Mouse (Mus musculus) common myeloid progenitor, adult 5-6 weeks (primary cell): ENCODE data around the gene Rin3. TPM values are rescaled to one million over a fixed set of nuclear protein-coding genes. Genes with fewer than 3 reads are reported as not detected.

ENCODE experiments used
- ATAC-seq: replicated peaks from 2 replicates; pipeline ENCODE4 v1.8.0; 2016; ENCODE audit warnings: low read depth, mild to moderate bottlenecking, moderate TSS enrichment, inconsistent platforms; ENCODE audit not compliant: poor library complexity, severe bottlenecking
- total RNA-seq: library from RNA; stranded (forward); fragments of 200-1000, 187-1606 nt; gene quantifications from 2 replicates; pipeline ENCODE4 v1.2.3, GENCODE M21; 2017

The Rin3 gene
- total RNA-seq, 1 experiment from 2014 or later, result 86.3 TPM

- no peak for ATAC-seq
These were observed 41.5 kb downstream of the Rin3 start for GRCm38 (mm10) chr12:102324156-102324885.

DNA sequence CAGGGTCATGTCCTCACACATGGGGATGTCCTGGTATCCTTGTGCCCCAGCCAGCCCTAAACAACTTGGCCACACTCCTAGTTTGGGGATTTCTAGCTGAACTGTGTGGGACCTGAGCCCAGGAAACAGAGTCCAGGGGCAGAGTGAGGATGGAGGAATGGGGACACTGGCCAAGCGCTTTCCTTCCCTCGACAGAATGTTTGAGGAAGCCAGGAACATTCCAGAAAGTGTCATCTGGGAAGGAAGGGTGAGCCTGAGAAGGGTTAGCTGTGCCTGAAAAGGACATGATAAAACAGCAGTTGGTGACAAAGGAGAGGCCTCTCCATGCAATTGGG, 42.0 kb downstream of the Rin3 start:
- no peak for ATAC-seq

DNA sequence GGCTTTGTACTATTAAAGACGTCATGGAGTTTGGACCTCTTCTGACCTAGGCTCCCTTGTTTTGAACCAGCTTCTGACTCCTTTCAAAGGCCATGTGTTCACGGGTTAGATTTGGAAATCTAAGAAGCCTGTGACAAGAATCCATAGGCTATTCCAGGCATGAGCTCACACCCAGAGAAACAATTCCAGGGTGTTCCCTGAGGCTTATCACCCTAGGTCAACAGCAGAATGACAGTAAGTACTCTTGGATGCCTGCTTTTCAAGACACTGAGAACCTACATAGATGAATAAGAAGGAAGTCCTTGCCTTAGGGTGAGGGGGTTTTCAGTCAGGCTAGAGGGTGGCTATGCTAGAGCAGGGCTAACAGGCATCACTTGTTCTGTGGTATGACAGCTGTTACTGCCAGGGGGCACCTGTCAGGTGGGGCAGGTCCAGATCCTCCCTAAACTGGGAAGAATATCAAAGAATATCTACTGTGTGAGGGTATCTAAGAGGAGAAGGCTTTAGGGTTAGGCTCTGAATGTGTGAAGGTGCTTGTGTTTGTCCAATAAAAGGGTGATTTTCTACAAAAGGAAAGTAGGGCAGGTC, 44.0 kb downstream of the Rin3 start:
- no peak for ATAC-seq

GRCm38 (mm10) chr12:102327525-102327924, 44.7 kb downstream of the Rin3 start:
- 0 out of 2 replicates have a peak, but pooled peaks have one; percentile 33 for ATAC-seq

GRCm38 (mm10) chr12:102328090-102328489, 45.2 kb downstream of the Rin3 start:
- ATAC-seq, result no peak

GRCm38 (mm10) chr12:102330188-102330587, 47.3 kb downstream of the Rin3 start:
- ATAC-seq, result peak; percentile 61

- no peak for ATAC-seq
These were observed 47.9 kb downstream of the Rin3 start for GRCm38 (mm10) chr12:102330731-102331130.

GRCm38 (mm10) chr12:102333101-102333500, 50.3 kb downstream of the Rin3 start:
- ATAC-seq, result peak; percentile 49

GRCm38 (mm10) chr12:102339085-102339484, 56.2 kb downstream of the Rin3 start:
- ATAC-seq, result peak; percentile 72

- peak; percentile 30; the same call in 1 of the 2 replicates for ATAC-seq
These were observed 57.6 kb downstream of the Rin3 start for GRCm38 (mm10) chr12:102340471-102340870.

DNA sequence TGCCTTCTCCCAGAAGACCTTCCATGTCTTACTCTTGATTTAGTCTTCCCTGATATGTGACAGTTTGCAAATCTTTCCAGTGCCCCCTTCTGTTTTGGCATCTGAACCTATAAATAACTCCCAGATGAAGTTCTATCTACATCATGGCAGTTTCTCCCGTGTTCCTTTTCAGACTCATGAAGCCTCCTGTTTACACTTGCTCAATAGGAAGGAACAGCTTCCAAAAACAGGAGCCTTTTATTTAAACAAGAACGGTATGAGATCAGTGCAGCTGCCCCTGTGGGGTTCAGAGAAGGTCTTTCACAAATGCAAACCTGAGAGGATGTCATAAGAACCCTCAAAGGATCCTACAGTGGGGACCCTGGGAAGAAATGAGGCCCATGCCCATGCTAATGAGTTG, 59.3 kb downstream of the Rin3 start:
- ATAC-seq, result no peak

GRCm38 (mm10) chr12:102342602-102343001, 59.8 kb downstream of the Rin3 start:
- ATAC-seq, result no peak

GRCm38 (mm10) chr12:102345031-102345815, 62.4 kb downstream of the Rin3 start:
- ATAC-seq, result no peak

DNA sequence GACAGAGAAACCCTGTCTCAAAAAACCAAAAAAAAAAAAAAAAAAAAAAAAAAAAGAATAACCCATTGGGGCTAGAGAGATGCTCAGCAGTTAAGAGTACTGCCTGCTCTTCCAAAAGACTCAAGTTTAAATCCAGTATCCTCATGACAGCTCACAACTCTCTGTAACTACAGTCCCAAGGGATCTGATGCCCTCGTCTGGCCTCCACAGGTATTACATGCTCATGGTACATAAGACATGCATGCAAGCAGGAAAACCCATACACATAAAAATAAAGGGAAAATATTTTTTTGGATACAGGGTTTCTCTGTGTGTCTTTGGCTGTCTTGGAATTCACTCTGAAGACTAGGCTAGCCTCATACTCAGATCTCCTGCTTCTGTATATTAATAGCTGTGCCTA, 63.7 kb downstream of the Rin3 start:
- ATAC-seq, result peak; percentile 45; the same call in 1 of the 2 replicates

DNA sequence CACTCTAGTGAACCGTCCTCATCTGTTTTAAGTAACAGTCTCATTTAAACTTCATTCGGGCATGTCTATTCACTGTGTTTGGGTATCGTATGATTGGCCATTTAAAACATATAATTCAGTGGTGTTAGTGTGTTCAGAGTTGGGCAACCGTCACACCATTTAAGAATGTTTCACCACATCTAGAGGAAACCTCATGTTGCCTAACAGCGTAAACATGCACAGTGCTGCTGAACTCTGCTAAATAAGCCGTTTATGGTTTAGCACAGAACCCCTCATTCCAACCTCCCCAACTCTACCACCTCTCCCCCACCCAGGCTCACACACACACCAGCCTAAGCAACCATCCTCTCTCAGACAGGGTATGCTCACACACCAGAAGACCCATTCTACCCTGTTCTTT, 65.6 kb downstream of the Rin3 start:
- ATAC-seq, result peak; percentile 46

DNA sequence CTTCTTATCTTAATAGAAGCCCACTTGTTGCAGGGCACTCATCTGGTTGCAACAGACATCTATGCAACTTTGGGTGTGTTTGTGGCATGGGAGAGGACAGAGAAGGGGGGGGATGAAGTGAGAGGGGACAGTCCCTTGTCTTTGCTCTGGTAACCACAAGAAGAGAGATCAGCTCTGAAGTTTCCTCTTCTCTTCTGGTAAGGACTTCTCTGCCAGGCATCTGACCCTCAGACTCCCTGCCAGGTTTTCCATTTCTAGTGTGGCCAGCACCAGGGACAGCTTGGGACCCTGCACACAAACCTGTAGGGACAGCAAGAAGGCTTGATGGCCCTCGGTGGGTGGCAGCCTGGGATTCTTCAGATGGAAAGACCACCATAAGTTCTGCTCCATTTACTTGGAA, 68.1 kb downstream of the Rin3 start:
- peak; percentile 48 for ATAC-seq

- peak; percentile 79 for ATAC-seq
These were observed 71.5 kb downstream of the Rin3 start for GRCm38 (mm10) chr12:102354126-102354984.

DNA sequence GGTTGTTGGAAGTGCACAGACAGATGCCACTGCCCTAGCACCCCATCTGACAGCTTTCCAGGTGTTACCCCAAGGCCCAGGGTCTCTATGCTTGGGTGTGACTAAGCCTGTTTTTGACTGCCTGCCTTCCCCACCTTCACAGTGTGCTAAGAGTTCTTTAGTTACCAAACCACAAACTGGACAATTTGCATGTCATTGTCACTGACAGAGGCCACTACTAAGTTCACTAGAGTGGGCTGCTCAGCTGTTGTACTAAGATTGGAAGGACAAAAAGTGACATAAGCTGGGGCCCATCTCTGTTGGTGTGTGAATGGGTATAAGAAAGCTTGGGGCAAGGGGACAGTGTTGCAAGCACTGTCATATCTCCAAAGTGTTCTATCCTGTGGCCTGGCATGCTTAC, 72.9 kb downstream of the Rin3 start:
- no peak for ATAC-seq

GRCm38 (mm10) chr12:102356781-102357180, 73.9 kb downstream of the Rin3 start:
- 0 out of 2 replicates have a peak, but pooled peaks have one; percentile 11 for ATAC-seq

GRCm38 (mm10) chr12:102359390-102359789, 76.5 kb downstream of the Rin3 start:
- peak; percentile 45 for ATAC-seq
